Mouse (Mus musculus) left cerebral cortex, adult 18-20 months (tissue): Measurements from ENCODE around the gene Robo1. TPM values are rescaled to one million over a fixed set of nuclear protein-coding genes. Genes with fewer than 3 reads are reported as not detected.

Source experiments
- DNase-seq, 2 experiments: peaks; one replicate each; pipeline ENCODE4 v3.0.0; 2021 to 2022; ENCODE audit warnings: low spot score in 2 of 2, mixed read lengths in 1 of 2
- total RNA-seq, 2 experiments: library from RNA; stranded (reverse); gene quantifications; 2 replicates each; pipeline ENCODE4 v1.2.3; 2021

Robo1 gene
- total RNA-seq, 2 experiments from 2014 or later: 47.0 to 48.7 TPM

DNA sequence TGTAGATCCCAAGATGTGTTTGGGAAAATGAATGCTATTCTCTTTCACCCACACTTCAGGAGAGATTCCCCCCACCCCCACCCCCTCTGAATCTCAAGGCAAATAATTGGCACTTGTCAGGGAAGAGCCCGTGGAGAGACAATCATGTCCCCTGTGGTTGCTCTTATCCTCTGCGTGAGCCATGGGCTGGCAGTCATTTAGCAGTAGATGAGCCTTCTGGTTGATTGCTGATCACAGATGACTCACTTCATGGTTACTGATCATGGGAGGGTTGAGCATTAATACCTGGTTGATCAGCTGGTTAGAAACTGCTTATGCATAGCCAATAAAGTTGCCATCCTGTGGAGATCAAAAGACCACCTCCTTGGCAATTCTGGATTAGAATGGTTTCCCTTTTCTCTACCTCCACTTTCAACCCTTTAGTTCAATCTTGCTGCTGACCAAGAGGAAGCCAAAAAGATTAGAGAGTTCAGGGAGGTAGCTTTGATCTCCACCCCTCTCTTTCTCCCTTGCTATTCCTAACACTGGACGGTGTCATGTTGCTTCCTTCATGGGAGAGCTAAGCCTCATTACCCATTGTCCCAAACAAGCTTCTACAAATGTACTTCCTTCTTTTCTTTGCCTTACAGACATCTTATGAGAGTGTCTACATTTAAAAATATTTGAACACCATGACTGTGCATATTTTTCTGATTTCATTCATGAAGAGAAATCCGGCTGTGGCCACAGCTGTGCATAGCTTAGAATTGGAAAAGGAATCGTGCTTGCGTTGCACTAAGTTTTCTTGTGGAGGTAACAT, 362.3 kb downstream of the Robo1 start:
- no peak for DNase-seq

DNA sequence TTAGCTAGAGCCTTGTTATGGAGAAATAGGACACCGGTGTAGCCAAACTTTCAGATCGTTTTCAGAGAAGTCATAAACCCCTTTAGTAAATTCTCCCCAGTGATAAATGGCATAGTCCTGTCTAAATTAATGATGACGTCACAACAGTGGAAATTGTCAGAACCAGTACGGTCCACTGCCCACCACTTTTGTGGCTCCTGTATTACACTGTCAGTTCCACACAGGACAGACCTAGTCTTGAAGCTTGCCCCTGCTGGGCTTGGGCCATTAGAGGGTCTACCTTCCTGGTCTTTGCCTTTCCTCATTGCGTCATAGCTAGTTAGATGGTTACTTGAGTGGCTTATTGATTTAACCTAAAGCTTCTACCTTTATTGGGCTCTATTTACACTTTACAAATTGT, 369.1 kb downstream of the Robo1 start:
- DNase-seq: no peak

DNA sequence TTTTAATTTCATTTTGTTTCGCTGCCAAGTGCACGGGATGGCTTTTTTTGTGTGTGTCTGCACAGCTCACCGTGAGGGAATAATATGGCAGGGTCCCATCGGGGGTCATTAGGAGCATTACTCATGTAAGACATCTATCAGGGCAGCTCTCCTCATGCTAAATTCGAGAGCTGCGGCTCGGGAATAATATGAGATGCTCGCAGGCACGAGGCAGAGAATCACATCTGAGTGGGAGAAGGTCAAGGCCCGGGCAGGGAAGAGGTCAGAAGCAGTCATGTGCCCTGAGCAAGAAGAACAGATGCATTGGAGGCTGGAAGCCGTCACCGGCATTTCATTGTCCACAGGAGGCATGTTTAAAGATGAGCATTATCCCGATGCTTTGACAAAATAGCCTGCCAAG, 370.3 kb downstream of the Robo1 start:
- DNase-seq: no peak

DNA sequence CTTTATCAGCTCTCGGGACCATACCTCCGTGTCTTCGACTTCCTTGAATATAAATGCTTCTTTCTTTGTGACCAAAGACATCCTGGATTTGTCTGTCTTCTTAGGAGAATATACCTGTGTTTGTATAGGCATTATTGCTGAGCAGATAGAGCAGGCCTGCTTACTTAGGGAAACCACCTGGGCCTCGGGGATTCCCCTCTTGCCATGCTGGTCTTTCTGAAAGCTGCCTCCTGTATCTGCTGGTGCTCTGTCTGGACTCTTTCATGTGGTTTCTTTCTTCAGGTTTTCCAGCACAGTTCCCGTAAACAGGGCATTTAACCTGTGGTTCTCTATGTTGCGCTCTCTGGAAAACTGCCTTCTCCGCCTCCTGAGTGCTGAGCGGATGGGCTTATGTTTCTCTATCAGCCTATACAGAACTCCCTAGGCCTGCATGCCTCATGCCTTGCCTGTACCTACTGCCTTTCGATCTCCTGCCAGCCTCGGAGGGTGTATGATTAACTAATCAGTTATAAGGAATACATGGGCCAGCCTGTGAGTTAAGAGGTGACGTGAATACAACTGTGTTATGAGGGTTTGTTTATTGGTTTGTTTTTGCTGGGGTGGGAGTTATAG, 370.9 kb downstream of the Robo1 start:
- no peak for DNase-seq

DNA sequence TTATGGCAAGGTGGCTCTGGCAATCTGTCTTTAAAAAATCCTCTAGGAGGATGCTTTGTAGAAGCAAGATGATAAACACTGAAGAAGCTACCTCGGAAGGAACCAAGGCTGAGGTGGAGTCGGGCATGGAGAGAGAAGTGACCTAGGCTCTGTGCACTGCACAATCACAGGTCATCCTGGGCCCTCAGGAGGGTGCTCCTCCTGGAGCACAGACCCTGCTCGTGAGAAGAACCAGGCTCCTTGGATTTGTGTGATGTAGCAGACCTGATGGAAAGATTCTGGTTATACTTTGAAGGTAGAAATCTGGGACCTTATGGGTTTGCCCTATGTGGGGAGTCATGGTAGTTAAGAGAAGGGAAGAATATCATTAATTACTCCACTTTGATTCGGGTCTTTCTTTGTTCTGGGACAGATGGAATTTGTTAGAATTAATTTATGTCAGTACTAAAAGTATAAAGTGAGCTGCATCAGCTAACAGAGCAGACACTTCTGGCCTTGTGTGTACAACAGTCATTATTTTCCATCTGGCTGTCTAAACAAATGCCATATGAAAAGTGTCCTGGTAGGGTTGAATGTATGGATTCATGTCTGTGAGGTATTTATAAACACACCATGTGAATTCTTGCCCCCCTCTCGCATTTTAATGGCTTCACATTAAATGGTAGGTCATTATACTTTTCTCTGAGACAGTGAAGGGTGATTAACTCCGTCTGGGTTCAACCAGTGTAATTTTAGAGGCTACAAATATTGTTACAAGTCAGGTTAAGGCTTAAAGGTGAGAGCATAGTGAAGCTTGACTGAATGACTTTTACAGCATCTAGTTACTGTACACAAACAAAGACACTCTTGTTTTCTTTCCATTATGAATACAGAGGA, 377.7 kb downstream of the Robo1 start:
- no peak for DNase-seq

DNA sequence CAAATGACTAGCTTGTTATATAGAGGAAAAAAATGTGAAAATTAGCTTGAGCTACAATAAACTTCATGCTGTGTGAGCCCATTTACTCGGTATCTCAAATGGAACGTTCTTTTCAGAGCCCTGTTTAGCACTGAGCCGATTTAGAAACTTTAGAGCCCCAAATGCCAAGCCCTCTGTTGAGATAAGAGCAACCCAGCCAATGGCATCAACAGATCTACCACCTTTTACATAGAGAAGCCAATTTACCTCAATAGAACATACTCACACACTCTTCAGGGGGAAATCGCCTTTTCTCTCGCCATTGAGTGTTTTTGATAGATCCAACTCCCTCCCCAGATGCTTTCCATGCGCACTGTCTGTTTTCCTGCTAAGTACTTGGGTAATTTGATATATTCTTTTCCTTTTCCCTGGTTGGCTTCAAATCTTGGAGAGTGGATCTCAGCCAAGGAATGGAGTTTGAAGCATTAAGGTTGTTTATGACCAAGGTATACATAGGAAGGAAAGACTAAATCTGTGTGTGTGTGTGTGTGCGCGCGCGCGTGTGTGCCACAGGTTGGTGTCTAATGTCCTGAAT, 378.5 kb downstream of the Robo1 start:
- no peak for DNase-seq

DNA sequence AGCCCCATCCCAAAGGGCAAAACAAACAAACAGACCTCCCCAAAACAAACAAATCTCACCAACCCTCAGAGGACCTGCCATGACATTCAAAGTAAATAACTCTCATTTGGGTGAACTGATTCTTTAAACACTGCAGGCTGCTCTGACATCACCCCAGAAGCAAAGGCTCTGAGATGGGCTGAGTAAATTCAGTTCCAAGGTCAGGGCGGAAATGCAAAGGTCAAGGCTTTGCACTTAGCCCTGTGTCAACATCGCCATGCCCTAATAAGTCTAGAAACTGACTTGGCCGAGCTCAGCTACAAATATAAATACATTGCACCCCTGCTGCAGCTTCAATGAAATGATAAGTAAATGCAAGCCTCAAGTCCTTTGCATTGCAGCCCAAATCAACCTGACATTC, 379.5 kb downstream of the Robo1 start:
- no peak for DNase-seq

DNA sequence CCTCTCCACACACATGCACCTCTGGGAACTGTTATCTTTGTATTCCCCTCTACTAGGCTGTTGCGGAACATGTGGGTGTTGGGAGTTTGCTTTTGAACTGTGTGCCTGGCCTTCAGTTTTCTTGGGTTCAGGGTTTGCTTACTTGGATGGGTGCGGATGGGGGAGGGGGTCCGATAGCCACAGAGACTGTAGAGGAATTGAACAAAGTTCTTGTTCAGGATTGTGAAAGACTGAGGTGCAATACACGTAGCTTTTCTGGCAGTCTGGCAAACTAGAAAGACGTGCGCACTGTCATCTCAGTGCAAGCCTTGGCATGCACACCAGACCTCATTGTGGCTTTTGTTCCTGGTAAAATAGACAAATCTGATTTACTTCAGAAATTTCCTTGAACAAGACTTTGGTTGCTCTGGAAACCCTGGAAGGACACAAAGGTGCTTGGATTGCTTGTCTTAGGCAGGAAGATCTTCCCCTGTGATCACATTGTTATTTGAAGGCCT, 380.1 kb downstream of the Robo1 start:
- no peak for DNase-seq

DNA sequence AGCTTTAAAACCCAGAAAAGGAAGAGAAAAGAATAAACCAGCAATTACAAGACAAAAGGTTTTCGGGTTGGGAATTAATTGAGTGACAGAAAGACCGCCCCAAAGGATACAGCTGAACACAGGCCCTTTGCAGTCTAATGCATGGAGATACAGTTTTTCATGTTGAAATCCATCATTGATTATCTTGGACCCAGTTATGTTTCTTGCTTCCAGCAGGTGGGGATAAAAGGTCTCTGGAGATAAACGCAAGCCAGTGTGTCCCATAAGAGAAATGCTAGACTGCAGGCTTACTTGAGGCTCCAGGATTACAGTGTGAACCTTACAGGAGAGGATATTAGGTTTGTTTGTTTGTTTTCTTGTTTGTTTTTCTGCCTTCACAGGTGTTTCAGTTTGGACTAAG, 383.8 kb downstream of the Robo1 start:
- DNase-seq: no peak

DNA sequence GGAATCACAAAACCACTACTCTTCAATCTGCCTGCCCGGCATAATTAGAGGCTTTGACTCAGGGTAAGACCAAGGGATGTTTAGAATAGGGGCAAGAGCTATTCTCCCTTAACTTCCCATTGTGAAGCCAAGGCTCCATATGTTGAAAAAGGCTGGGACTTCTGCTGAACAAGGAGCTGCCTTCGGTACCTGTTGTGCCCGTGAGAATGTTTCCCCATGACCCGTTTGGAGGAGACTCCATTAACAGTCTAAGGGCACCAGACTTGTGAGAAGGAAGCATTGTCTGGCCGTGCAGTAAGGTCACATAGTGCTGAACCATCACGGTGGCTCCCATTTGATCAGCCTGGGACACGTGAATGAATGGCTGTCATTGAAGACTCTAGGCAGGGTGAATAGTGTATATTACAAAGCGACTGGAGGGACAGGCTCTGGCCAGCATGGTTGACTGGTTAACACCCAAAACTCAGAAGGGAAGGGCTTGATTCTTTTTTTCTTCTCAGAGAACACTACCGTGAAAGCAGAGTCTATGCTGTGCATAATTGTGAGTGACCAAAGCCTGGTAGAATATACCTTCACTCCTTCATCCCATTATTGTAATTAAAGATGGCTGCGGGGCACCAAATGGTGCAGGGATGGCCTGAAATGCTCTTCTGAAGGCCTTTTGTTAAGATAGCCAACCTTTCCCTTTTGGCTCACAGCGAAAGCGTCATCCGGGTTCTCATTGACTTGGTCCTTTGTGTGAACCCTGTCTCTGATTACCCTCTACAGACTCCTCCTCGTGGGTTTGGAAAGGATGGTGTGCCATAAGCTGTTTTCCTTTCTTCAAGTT, 385.6 kb downstream of the Robo1 start:
- DNase-seq: no peak

DNA sequence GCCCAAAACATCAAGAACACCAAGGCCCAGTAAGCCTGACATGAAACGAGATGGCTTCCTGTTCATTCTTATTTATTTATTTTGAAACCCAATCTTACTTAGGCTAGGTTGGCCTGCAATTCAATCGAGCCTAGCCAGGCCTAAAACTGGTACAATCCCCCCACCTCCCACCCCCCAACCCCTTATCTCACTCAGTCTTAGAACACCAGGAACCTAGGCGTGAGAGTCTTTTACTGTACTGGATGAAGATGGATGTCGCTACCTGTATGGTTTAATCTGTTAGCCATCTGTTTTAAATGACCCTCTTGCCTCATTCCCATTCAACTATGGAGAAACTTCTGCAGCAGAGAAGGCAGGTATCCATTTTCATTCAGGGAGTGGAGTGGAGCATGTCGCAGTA, 386.7 kb downstream of the Robo1 start:
- DNase-seq: no peak

DNA sequence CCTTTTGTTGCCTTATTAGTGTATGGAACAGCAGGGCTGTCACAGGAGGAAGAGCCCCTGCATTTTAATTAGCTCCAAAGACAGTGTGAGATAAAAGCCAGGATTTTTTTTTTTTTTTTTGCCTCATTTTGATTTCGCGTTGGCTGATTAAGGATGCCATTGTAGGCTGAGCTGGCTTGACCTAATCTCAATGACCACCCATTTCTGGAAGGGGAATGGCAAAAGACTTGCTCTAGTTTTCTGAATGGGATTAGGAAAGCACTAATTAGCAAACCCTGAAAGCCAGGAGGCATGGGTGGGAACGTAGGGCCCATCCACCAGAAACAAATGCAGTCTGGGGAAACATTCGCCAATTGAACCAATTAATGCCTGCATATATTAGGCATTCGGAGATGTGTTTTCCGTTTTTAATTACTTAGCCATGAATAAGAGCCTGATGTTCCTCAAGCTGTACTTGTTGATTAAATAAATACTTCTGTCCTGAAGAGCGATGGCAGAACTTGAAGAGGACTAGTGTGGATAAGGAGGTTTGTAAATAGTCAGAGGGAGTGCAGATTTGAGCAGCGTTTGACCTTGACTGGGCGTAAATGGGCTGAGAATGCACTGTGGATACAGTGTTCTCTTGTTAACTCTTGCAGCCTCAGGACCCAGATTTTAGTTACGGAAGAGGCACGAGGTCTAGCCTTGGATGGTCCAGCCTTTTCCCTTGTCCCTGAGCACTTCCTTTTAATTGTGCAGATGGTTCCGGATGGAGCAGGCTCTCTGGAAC, 391.3 kb downstream of the Robo1 start:
- no peak for DNase-seq

DNA sequence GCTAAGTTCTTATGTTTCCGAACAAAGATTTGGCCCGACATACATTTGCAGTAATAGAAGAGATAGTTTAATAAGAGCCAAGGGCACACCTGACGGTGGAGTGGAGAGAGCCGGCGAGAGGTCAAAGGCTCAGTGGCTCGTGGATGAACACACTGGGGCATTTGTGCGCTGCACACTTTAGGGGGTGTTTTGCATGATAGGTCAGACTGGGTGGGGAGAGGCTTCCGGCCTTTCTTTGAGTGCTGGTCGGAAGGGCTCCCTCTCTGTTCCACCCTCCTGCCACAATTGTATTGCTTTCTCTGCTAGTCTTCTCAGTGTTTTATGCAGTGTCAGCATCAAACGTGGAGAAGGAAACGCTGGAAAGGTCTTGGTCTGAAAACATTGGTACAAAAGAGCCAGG, 392.2 kb downstream of the Robo1 start:
- no peak for DNase-seq

DNA sequence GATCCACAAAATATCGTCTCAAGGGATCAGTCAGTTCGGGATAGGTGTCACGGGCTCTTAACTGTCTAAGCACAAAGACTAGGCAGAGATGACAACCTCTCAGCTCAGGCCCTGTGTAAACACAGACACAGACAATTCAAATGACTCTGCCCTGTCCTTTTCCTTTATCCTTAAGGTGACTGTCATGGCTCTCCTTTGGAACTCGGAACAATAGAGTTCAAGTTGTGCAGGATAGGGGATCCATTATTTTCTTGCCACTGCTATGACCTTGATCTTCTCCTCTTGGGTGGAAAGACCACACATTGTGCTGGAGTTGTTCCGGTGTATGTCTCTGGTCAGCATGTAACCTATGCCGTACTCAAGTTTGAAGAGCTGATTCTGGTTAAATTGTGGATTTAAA, 395.4 kb downstream of the Robo1 start:
- DNase-seq: no peak

DNA sequence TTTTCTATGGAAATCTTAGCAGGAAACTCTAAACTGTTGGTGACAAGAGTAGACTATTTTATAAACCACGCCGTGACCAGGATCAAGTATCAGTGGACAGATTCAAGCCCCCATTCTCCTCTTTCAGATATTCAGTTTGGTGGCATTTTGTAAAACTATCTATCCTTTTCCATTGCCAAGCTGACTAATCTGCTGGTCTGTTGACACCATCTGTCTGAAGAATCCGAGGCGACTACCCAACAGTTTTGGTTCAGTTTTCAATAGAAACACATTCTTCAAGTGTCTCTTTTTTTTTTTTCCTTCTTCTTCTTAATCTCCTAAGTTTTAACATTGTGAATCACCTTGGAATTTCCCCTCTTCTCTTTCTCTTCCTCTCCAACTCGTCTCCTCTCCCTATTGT, 397.7 kb downstream of the Robo1 start:
- DNase-seq: no peak

DNA sequence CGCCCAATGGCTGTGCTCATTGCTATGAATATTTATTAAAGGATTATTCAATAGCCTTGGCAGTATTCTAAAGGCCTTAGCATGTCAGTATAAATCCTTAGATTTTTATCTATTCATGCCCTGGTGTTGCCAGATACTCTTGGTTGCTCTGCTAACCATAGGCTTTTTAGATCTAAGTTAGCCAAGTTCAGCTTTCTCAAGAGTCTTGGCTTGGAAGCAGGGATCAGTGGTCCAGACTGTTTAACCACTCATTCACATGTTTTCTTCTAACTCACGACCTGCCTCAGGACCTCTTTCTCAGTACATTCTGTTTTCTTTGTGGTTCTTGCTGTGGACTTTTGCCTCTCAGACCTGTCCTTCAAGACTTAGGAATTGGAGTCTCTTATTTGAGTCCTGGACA, 400.4 kb downstream of the Robo1 start:
- DNase-seq: no peak

DNA sequence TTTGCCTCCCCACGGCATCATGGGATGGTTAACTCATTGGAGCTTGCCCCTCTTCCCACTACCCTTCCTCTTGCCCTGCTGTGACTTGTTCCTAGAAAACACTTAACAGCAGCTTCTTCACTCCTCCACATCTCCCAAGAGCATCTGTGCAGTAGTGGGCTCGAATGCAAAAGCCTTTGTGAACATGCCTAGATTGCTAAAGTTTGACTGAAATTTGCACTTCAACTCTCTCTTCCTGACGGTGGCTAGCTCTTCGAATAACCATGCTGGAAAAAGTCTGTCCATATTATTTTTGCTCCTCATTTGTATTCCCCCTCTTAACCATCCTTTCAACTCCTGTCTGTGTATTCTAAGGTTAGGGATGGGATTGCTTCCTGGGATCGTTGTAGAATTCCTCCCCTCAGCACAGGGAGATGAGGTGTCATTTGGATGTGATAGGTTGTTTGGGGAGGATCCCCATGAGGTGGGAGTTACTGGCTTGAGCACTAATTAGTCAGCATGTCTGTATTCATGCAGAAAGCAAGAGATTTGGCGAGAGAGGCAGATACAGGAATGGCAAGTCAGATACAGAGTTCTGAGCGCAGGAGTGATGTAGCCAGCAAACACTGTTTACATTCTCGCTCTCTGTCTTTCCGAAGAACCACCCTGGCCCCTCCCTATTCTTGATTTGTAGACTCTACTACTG, 409.2 kb downstream of the Robo1 start:
- no peak for DNase-seq

DNA sequence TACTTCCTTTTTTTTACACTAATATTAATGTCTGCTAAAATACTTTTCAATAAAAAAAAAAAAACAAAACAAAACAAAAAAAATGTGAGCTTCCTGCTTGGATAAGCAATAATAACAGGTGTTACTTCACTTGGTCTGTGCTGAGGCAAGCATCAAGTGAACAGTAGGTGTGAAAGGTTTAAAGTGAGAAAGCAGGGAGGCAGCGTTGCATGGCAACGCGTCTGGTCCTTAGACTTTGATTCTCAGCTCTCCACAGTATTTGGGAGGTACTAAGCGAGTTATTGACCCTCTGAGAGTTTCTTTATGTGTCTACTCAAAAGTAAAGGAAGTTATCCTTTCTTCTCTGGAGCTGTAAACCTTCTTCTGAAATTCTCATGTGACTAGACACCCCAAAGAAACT, 411.0 kb downstream of the Robo1 start:
- no peak for DNase-seq

DNA sequence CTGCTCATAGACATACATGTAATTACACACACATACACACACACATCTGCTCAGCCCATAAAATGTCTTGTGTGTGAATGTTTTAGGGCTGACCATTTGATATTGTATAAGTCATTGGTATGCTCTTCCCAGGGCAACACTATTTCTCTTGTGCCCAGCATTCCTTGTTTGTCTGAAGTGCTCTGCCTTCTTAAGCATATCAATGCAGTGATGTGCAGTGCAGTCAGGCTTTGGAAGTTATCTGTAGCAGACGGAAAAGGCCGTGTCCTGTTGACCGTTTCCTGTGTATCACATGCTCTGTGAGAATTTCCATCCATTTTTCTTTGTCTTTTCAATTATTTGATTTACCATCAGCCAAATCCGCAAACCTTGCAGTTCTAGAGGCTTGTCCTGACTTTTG, 412.9 kb downstream of the Robo1 start:
- no peak for DNase-seq
